Mouse (Mus musculus): ENCODE measurements around the gene Ddx28. TPM values are rescaled to one million over a fixed set of nuclear protein-coding genes. Genes with fewer than 3 reads are reported as not detected.
"Not testable (repeated sequence)": the region's sequence is repeated elsewhere in the genome, so short reads cannot be mapped to it uniquely, and the experiment has no call there.

Ddx28 gene
- polyA plus RNA-seq, 1 experiment from 2014 or later, result 18.4 TPM

DNA sequence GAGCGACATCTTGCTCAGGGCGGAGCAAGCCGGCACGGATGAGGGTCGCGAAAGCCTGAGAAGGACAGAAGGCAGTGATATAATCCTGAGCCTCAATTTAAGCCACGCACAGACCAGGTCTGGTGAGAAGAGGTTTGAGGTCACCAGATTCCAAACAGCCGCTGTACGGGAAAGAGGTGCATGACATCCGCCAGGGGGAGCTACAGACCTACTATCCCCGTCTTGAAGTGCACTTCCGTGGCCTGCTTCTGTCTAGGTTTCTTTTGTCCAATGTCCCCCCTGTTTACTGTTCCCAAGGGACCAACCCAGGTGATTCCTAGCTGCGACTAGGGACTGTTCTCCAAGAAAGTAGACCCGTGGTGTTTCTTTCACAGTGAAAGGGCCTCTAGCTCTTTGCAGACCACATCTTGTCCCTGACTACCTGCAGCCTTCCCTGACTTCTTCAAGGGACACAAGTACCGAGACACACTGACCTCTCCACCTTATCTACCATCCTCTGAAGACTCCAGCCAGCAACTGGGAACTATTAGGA, 20.8 kb downstream of the Ddx28 start, which contains the start of gene Dus2:
Dus2 (plus strand) TSS at position 482 of the 532 bp plus-strand sequence.
- 9% methylated on average over 15 of the region's 15 CpGs for WGBS
- Histone ChIP-seq H3K4me3 (no peak within 1 kb of the TSS), H3K9ac (no peak within 1 kb of the TSS), H3K4me1 (peaks cover 5% of the 10 kb centered on the region; the same call in 1 of the 2 replicates), H3K9me3 (no peaks in the 10 kb centered on the region), H3K4me2 (peak within 1 kb of the TSS; percentile 20; the same call in 1 of the 2 replicates), H3K27ac (no peak within 1 kb of the TSS), H3K27me3 (no peaks in the 10 kb centered on the region), H3K36me3 (no peaks in the 10 kb centered on the region)
- peak; percentile 65; the same call in 1 of the 2 replicates for ATAC-seq (ENCODE audit: insufficient number of reproducible peaks, low FRiP score, low TSS enrichment, low read depth)

GRCm38 (mm10) chr8:105988546-105988945, 23.1 kb downstream of the Ddx28 start:
- no peak overlapping the region for H3K9ac ChIP-seq
- 85% methylated on average over 11 of the region's 11 CpGs for WGBS
- no peak overlapping the region for H3K4me2 ChIP-seq
- H3K36me3 ChIP-seq, result no peaks in the 10 kb centered on the region
- no peaks in the 10 kb centered on the region for H3K9me3 ChIP-seq
- peaks cover 5% of the 10 kb centered on the region; the same call in 1 of the 2 replicates for H3K4me1 ChIP-seq
- H3K27me3 ChIP-seq, result no peaks in the 10 kb centered on the region
- H3K4me3 ChIP-seq, result no peak overlapping the region
- H3K27ac ChIP-seq, result no peak overlapping the region
- ATAC-seq (ENCODE audit: insufficient number of reproducible peaks, low FRiP score, low TSS enrichment, low read depth), result no peak

DNA sequence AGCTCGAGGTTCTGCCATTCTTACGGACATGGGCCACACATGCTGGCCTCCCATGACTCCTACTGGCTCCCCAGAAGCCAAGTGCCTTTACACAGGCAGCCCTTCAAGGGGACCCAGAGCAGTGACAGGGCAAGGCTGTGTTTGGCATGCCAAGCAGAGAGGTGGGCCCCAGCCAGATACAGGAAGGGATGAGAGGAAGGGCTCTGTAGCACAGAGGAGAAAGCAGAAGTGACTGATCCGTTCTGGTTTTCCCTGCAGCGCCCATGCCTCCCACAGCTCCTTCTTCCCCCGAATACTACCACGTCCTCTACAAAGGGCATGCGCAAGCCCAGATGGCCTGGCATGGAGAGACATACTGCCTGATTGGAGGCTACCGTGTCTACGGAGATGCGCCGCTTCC, 28.3 kb downstream of the Ddx28 start:
- H3K36me3 ChIP-seq; H3K4me2 ChIP-seq; ATAC-seq (ENCODE audit: insufficient number of reproducible peaks, low FRiP score, low TSS enrichment, low read depth); H3K4me1 ChIP-seq; H3K27ac ChIP-seq; H3K27me3 ChIP-seq; H3K9me3 ChIP-seq; H3K9ac ChIP-seq; H3K4me3 ChIP-seq: not testable (repeated sequence)
- WGBS, result 69% methylated on average over 11 of the region's 11 CpGs

DNA sequence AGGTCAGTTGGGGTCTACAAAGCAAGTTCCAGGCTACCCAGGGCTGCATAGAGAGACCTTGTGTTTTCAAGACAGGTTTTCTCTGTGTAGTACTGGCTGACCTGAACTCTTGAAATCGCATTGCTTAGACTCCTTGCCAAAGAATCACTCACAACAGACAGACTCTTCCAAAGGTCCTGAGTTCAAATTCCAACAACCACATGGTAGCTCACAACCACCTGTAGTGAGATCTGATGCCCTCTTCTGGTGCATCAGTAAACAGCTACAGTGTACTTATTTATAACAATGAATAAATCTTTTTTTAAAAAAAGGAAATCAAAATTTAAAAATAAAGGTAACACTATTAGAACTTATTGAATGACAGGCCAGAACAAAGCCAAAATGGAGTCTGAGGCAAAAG, 30.5 kb downstream of the Ddx28 start:
- ATAC-seq (ENCODE audit: insufficient number of reproducible peaks, low FRiP score, low TSS enrichment, low read depth), result no peak
- H3K27ac ChIP-seq, result no peak overlapping the region

GRCm38 (mm10) chr8:105979325-105979724, 32.4 kb downstream of the Ddx28 start, which contains the start of gene Dpep3:
Gene Dpep3 (minus strand): TSS chr8:105979429.
- no peak within 1 kb of the TSS for H3K4me3 ChIP-seq
- WGBS, result 91% methylated on average over 15 of the region's 15 CpGs
- ATAC-seq (ENCODE audit: insufficient number of reproducible peaks, low FRiP score, low TSS enrichment, low read depth), result no peak

More for the DNA sequence above, 30.5 kb downstream of the Ddx28 start:
- 90% methylated on average over 1 of the region's 1 CpGs for WGBS
- Histone ChIP-seq H3K4me1 (no peaks in the 10 kb centered on the region), H3K4me3 (no peak overlapping the region), H3K27me3 (no peaks in the 10 kb centered on the region), H3K36me3 (no peaks in the 10 kb centered on the region), H3K9ac (no peak overlapping the region), H3K9me3 (no peaks in the 10 kb centered on the region), H3K4me2 (no peak overlapping the region)

DNA sequence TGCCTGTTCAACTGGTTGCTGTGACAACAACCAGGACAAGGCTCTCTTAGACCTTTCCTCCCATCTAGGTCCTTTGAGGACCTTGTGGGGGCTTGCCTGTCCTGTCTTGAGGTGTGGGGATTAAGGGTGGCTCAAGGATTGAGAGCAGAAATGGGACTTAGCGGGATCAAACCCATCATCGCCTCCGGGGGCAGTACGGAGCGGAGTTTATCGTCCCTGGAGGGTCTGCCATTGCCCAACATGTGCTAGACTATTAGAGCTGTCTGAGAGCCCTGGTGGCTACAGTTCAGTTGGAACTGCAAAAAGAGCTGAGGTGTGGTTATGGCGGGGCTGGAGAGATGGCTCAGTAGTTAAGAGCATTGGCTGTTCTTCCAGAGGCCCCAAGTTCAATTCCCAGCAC, 36.3 kb downstream of the Ddx28 start:
- Histone ChIP-seq H3K27ac (no peak overlapping the region), H3K27me3 (no peaks in the 10 kb centered on the region), H3K9ac (no peak overlapping the region), H3K4me3 (no peak overlapping the region), H3K4me2 (no peak overlapping the region), H3K9me3 (no peaks in the 10 kb centered on the region), H3K36me3 (no peaks in the 10 kb centered on the region), H3K4me1 (no peaks in the 10 kb centered on the region)
- WGBS, result 63% methylated on average over 7 of the region's 7 CpGs
- ATAC-seq (ENCODE audit: insufficient number of reproducible peaks, low FRiP score, low TSS enrichment, low read depth), result no peak

More at GRCm38 (mm10) chr8:105979325-105979724, 32.4 kb downstream of the Ddx28 start, which contains the start of gene Dpep3:
- Histone ChIP-seq H3K36me3 (no peaks in the 10 kb centered on the region), H3K27ac (no peak within 1 kb of the TSS), H3K4me1 (no peaks in the 10 kb centered on the region), H3K9me3 (no peaks in the 10 kb centered on the region), H3K9ac (no peak within 1 kb of the TSS), H3K27me3 (no peaks in the 10 kb centered on the region), H3K4me2 (no peak within 1 kb of the TSS)

DNA sequence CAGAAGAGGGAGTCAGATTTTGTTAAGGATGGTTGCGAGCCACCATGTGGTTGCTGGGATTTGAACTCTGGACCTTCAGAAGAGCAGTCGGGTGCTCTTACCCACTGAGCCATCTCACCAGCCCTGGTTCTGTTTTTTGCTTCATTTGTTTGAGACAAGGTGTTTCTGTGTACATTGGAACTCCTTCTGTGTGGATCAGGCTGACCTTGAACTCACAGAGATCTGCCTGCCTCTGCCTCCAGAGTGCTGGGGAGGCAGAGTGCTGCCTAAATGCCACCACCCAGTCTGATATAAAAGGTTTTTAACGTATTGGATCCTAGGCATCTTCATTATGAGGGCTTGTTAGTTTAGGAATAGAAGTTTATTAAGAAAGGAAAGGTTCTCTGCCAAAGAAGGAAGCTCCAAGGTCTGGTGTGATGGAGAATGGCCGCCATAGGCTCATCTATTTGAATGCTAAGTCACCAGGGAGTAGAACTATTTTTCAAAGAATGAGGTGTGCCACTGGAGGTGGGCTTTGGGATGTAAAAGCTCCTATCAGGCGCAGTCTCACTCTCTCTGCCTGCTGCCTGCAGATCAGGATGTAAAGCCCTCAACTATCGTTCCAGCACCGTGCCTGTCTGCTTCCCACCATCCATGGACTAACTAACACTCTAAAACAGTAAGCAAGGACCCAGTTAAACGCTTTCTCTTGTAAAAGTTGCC, 40.5 kb downstream of the Ddx28 start:
- Histone ChIP-seq H3K9ac (no peak overlapping the region), H3K9me3 (no peaks in the 10 kb centered on the region), H3K4me2 (no peak overlapping the region), H3K4me1 (peaks cover 10% of the 10 kb centered on the region), H3K4me3 (no peak overlapping the region), H3K27me3 (no peaks in the 10 kb centered on the region), H3K27ac (no peak overlapping the region), H3K36me3 (no peaks in the 10 kb centered on the region)
- WGBS, result 65% methylated on average over 8 of the region's 8 CpGs
- no peak for ATAC-seq (ENCODE audit: insufficient number of reproducible peaks, low FRiP score, low TSS enrichment, low read depth)

DNA sequence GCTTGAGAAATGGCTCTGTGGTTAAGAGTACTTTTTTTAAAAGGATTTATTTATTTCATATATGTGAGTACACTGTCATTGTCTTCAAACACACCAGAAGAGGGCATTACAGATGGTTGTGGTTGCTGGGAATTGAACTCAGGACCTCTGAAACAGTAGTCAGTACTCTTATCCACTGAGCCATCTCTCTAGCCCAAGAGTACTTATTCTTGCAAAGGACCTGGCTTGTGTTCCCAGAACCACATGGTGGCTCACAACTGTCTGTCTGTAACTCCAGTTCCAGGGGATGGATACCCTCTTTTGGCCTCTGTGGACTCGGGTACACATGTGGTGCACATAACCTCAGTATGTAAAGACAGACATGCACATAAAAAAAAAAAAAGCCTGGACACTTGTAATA, 42.3 kb downstream of the Ddx28 start:
- H3K9ac ChIP-seq, result no peak overlapping the region
- WGBS, result 57% methylated on average over 1 of the region's 1 CpGs
- H3K4me3 ChIP-seq, result no peak overlapping the region
- no peak overlapping the region for H3K27ac ChIP-seq
- H3K27me3 ChIP-seq, result no peaks in the 10 kb centered on the region
- H3K9me3 ChIP-seq, result no peaks in the 10 kb centered on the region
- H3K4me1 ChIP-seq, result peaks cover 19% of the 10 kb centered on the region
- H3K4me2 ChIP-seq, result no peak overlapping the region
- no peak for ATAC-seq (ENCODE audit: insufficient number of reproducible peaks, low FRiP score, low TSS enrichment, low read depth)
- no peaks in the 10 kb centered on the region for H3K36me3 ChIP-seq

- ATAC-seq (ENCODE audit: insufficient number of reproducible peaks, low FRiP score, low TSS enrichment, low read depth), result no peak
Measured at GRCm38 (mm10) chr8:105966692-105967311, 44.9 kb downstream of the Ddx28 start.

DNA sequence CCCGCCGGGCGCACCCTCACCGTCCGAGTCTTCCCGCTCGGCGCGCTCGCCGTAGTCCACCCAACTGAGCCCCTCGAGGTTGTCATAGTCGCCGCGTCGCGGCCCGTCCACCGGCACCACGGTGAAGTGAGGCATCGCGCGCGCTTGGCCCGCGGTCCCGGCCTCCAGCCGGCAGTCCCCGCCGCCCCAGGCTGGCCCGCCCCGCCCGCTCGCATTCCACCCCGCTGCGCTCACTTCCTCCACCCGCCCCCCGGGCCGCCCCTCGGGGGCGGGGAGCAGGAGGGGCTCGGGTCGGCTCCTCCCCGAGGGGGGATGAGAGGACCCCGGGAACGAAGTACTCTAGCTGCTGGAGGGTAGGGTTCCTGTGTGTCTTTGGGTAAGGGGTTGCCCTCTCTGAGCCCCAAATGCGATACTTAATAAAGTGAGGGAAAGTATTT, 45.8 kb downstream of the Ddx28 start, which contains the start of gene Slc12a4:
Slc12a4 (minus strand) TSS at position 193 of the 437 bp plus-strand sequence.
- H3K4me2 ChIP-seq, result peak within 1 kb of the TSS; percentile 63
- H3K4me1 ChIP-seq, result peaks cover 46% of the 10 kb centered on the region
- no peaks in the 10 kb centered on the region for H3K36me3 ChIP-seq
- peak within 1 kb of the TSS; percentile 88 for H3K4me3 ChIP-seq
- H3K27ac ChIP-seq, result peak within 1 kb of the TSS; percentile 96
- H3K9me3 ChIP-seq, result no peaks in the 10 kb centered on the region
- under 1% methylated on average over 42 of the region's 47 CpGs for WGBS
- peak within 1 kb of the TSS; percentile 82 for H3K9ac ChIP-seq
- peak; percentile 89 for ATAC-seq (ENCODE audit: insufficient number of reproducible peaks, low FRiP score, low TSS enrichment, low read depth)
- H3K27me3 ChIP-seq, result no peaks in the 10 kb centered on the region

More at GRCm38 (mm10) chr8:105966692-105967311, 44.9 kb downstream of the Ddx28 start:
- 6% methylated on average over 19 of the region's 19 CpGs for WGBS
- Histone ChIP-seq H3K4me2 (peak overlapping the region; percentile 63), H3K27me3 (no peaks in the 10 kb centered on the region), H3K36me3 (no peaks in the 10 kb centered on the region), H3K27ac (peak overlapping the region; percentile 67), H3K9me3 (no peaks in the 10 kb centered on the region), H3K9ac (no peak overlapping the region), H3K4me1 (peaks cover 39% of the 10 kb centered on the region), H3K4me3 (peak overlapping the region; percentile 88)

GRCm38 (mm10) chr8:105965266-105965904, 46.3 kb downstream of the Ddx28 start:
- Histone ChIP-seq H3K9me3 (no peaks in the 10 kb centered on the region), H3K4me1 (peaks cover 48% of the 10 kb centered on the region), H3K9ac (peak overlapping the region; percentile 82), H3K4me2 (peak overlapping the region; percentile 63), H3K4me3 (peak overlapping the region; percentile 88), H3K36me3 (0 out of 2 replicates have a peak, but pooled peaks cover under 1% of the 10 kb centered on the region), H3K27ac (peak overlapping the region; percentile 96), H3K27me3 (no peaks in the 10 kb centered on the region)
- ATAC-seq (ENCODE audit: insufficient number of reproducible peaks, low FRiP score, low TSS enrichment, low read depth), result peak; percentile 78
- WGBS, result 1% methylated on average over 40 of the region's 40 CpGs

Measured in limb, embryonic 15.5 days (tissue).